Mouse (Mus musculus) thymus, postnatal 10 days (tissue): Measurements from ENCODE around the gene Asb8.
A peak's percentile ranks its signal among the peaks of the same experiment; 100 is the strongest.

ENCODE experiments used
- DNase-seq, 2 experiments: peaks; one replicate each; pipeline ENCODE4 v3.0.0; 2021; ENCODE audit warnings: low spot score in 2 of 2

Asb8 gene

GRCm38 (mm10) chr15:98165525-98165924 is at the start of gene Asb8:
Asb8 (minus strand) TSS chr15:98165625.
- no peak for DNase-seq

DNA sequence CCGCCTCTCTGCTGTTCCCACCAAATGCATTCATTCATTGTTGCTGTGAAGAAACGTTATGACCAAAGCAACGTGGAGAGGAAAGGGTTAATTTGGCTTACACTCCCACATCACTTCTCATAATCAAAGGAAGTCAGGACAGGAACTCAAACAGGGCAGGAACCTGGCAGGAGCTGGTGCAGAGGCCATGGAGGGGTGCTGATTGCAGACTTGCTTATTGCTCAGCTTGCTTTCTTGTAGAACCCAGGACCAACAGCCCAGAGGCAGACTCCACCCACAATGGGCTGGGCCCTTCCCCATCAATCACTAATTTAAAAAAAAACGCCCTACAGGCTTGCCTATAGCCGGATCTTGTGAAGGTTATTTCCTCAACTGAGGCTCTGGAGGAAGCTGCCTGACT is 48.7 kb upstream of the Asb8 start:
- DNase-seq, result no peak

DNA sequence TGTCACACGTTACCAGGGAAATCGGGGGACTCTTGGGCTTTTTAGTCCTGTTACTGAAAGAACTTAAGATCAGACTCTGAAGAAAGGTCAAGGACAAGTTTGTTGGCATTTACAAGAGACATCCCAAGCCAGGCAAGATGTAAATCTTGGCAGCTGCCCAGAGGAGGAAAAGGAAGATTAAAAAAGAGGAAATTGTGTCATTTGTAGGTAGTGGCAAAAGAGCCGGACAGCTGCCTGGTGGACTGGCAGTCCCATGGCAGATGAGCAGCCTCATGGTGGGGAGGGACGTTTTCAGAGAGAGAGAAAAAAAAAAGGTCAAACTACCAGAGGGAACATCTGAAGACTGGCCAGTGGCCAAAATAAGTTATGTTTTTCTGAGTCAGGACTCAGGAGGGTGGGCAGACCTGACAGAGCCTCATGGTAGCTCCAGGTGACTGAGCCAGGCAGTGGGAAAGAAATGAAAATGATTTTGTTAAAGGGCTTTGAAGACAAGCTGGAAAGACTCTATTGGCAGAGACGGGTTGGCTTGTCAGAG is 48.0 kb upstream of the Asb8 start:
- no peak for DNase-seq

DNA sequence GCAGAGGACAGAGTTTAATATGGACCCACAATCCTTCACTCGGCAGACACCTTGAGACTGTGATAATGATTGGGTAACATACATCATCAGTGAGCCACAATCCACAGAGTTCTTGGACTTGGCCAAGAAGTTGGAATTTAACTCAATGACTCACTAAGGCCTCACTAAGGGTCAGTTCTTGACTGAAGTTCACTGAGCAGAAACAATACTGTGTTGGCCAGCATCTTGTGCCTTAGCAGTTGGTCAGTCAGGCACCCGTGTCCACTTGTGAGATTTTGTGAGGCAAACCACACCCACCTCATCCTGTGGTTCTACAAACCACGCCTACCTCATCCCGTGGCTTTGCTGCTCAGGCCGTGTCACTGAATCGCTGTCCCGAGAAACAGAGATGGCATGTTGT is 44.3 kb upstream of the Asb8 start:
- DNase-seq, result no peak

GRCm38 (mm10) chr15:98195442-98195841 is 30.0 kb upstream of the Asb8 start, which contains the start of gene Olfr288:
Olfr288 (minus strand) TSS chr15:98195542.
- DNase-seq, result no peak

GRCm38 (mm10) chr15:98184456-98184855 is 19.0 kb upstream of the Asb8 start:
- DNase-seq, result no peak

- no peak for DNase-seq
Measured at GRCm38 (mm10) chr15:98181856-98182570, 16.6 kb upstream of the Asb8 start.

GRCm38 (mm10) chr15:98181132-98181711 is 15.8 kb upstream of the Asb8 start:
- peak; percentile 66 to 69 for DNase-seq

DNA sequence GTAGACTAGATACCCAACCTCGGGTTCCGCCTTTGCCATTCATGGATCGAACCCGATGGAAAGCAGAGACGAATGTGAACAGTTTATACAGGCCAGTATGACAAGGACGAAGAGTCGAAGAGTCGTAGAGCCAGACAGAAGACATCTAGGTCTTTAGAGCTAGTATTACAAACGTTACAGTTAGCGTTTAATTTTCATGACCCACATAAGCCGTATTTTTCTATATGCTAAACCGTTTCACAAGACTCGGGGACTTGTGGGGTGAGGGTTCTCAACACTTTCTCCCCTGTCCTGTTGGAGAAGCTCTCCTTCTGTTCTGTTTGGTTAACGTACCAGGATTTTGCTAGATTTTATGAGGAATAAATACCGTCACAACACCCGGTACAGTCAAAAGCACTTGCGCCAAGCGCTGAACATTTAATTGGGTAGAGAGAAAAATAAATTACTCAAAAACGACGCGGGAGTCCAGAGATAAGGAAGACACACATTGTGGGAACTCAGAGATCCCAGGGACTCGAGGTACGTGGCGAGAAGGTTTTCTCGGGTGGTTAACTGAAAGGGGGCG is 15.2 kb upstream of the Asb8 start:
- DNase-seq, result no peak

DNA sequence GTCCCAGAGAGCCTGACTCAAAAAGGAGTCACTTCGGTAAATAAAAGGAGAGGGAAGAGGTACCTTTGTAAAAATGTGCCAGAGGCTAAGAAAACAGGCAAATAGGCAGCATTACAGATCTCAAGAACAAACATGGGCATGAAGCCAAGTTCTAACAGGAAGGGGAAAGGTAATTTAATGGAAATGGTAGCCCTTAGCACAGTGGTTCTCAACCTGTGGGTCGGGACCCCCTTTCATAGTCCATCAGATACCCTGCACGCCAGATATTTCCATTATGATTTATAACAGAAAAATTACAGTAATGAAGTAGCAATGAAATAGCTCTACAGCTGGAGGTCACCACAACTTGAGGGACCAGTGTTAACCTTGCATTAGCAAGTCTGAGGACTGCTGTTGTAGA is 11.9 kb upstream of the Asb8 start:
- DNase-seq, result no peak

- peak in 1 of 2 experiments; percentile 25 for DNase-seq
Measured at GRCm38 (mm10) chr15:98173821-98174220, 8.4 kb upstream of the Asb8 start.

DNA sequence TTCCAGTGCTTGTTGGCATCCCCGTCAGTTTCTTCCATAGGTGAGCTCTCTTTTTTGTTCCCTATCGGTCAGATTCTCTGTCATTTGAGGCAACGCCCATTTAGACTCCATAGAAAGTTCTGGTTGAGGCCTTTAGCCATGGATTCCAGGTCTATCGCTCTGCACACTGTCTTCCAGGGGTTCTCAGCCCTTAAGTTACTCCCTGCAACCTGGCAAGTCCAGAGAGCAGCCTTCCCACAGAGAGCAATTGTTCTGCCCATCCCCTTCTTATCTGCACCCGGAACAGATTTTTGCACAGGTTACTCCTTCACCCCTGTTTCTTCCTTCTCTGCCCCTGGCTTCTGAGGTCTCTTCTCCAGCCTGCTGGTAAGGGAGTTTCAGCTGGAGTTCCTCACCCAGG is 6.7 kb upstream of the Asb8 start:
- no peak for DNase-seq

- DNase-seq, result no peak
Measured at GRCm38 (mm10) chr15:98170917-98171316, 5.5 kb upstream of the Asb8 start.

- no peak for DNase-seq
Measured at GRCm38 (mm10) chr15:98170365-98170764, 4.9 kb upstream of the Asb8 start.

DNA sequence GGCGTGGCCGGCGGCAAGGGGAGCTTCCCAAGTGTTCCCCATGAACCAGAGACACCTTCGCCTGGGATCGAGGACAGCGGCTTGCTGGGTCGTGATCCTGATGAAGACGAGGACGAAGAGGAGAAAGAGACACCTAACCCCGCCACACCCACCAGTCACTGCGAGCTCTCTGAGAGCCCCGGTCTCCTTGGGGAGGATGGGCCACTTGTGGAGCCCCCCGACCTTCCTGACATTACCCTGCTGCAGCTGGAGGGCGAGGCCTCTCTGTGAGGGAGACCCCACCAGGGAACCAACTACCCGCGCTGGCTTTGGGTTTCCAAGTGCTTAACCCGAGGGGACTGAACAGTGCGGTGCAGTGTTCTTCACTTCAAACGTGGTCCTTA is 3.2 kb upstream of the Asb8 start:
- no peak for DNase-seq

GRCm38 (mm10) chr15:98167645-98168621 is 2.5 kb upstream of the Asb8 start:
- peak; percentile 70 to 75 for DNase-seq

- no peak for DNase-seq
Measured at GRCm38 (mm10) chr15:98166963-98167644, 1.7 kb upstream of the Asb8 start, which contains the start of gene Ccdc184. Ccdc184 (plus strand) TSS chr15:98167158.

GRCm38 (mm10) chr15:98162561-98162960 is 2.9 kb downstream of the Asb8 start:
- DNase-seq, result no peak

- no peak for DNase-seq
Measured at GRCm38 (mm10) chr15:98161026-98161805, 4.2 kb downstream of the Asb8 start.

GRCm38 (mm10) chr15:98157253-98157652 is 8.2 kb downstream of the Asb8 start:
- DNase-seq, result no peak
